Mouse (Mus musculus): ENCODE results near the gene Klhl12. TPM values are rescaled to one million over a fixed set of nuclear protein-coding genes. Genes with fewer than 3 reads are reported as not detected.
"Not testable (repeated sequence)": the region's sequence is repeated elsewhere in the genome, so short reads cannot be mapped to it uniquely, and the experiment has no call there.

The Klhl12 gene
- polyA plus RNA-seq, 1 experiment from 2014 or later, result 39.1 TPM

DNA sequence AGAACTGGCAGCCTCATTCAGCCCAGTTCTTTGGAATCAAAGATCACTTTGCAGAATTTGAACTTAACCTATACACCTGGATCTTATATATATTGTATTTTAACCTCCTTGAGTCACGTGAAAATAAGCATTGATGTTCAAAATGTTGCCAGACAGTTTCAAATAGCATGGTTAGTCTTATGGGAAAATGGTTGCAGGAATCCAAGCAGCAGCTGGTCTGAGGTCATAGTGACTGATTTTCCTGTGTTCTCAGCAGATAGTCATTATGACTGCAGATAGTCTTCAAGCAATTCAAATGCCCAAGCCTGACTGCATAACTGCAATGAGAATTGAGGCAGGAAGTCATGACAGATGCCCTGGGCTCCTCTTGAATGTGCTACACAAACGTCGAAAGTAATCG lies 56.9 kb downstream of the Klhl12 start:
- WGBS, result 73% methylated on average over 4 of the region's 4 CpGs
- no peak for DNase-seq (ENCODE audit: low spot score)
- H3K27me3 ChIP-seq (replicated peaks; ENCODE audit: low read depth, poor library complexity, severe bottlenecking), result peaks cover 48% of the 10 kb centered on the region

DNA sequence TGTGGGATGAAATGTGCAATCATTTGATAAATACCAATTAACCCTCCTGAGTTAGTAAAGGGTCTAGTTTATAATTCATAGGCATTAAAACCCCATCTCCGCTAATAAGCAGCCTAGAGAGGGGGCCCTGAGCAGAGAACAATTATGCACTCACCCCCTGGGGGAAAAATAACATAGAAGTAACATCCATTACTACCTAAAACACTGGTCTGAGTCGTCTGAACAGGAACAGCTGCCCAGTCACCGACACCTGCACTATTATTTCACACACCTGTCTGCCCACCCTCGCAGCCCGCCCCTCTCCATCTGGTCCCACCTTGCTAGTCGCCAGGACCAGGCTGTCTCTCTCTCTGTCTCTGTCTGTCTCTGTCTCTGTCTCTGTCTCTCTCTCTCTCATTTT lies 57.3 kb downstream of the Klhl12 start:
- no peak for DNase-seq (ENCODE audit: low spot score)
- 60% methylated on average over 6 of the region's 6 CpGs for WGBS
- Histone ChIP-seq H3K4me3 (peak overlapping the region; percentile 55; the same call in 1 of the 2 replicates), H3K4me1 (peaks cover 34% of the 10 kb centered on the region), H3K36me3 (replicated peaks) (peaks cover 16% of the 10 kb centered on the region), H3K27ac (replicated peaks) (no peak overlapping the region), H3K9me3 (no peaks in the 10 kb centered on the region), H3K27me3 (replicated peaks; ENCODE audit: low read depth, poor library complexity, severe bottlenecking) (peaks cover 48% of the 10 kb centered on the region)

More for the DNA sequence above, 56.9 kb downstream of the Klhl12 start:
- H3K4me1 ChIP-seq, result peaks cover 33% of the 10 kb centered on the region
- H3K4me3 ChIP-seq, result no peak overlapping the region
- no peak overlapping the region for H3K27ac ChIP-seq (replicated peaks)
- H3K36me3 ChIP-seq (replicated peaks), result peaks cover 20% of the 10 kb centered on the region
- no peaks in the 10 kb centered on the region for H3K9me3 ChIP-seq

DNA sequence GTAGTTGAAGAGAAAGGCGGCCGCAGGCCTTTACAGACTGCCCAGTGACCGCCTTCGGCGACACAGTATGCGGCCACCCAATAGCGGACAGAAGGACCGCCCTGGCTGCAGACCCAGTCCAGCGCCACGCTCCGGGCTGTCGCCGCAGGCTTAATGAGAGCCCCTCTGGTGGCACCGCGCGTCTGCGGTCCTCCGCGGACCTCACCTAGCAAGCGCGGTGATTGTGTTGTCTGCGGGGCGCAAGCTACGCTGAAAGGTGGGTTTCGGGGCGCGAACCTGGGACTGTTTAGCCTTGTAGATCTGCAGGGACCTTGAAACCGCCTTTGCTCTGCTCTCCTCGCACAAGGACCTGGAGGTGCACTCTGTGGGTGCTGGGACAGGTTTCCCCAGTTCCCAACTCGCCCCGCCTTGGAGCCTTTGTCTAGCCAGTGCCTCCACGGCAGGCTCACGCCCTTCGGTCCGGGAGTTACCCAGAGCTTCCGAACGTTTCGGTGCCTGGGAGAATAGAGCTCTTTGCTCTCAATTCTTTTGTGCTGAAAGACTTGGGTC lies 58.1 kb downstream of the Klhl12 start:
- H3K27ac ChIP-seq (replicated peaks), result peak overlapping the region; percentile 54
- peaks cover 8% of the 10 kb centered on the region for H3K36me3 ChIP-seq (replicated peaks)
- peaks cover 48% of the 10 kb centered on the region for H3K27me3 ChIP-seq (replicated peaks; ENCODE audit: low read depth, poor library complexity, severe bottlenecking)
- peak overlapping the region; percentile 55 for H3K4me3 ChIP-seq
- WGBS, result 2% methylated on average over 38 of the region's 38 CpGs
- peak; percentile 61 for DNase-seq (ENCODE audit: low spot score)
- H3K4me1 ChIP-seq, result peaks cover 34% of the 10 kb centered on the region
- H3K9me3 ChIP-seq, result no peaks in the 10 kb centered on the region

GRCm38 (mm10) chr1:134513876-134514590 lies 58.7 kb downstream of the Klhl12 start:
- H3K9me3 ChIP-seq, result no peaks in the 10 kb centered on the region
- no peak for DNase-seq (ENCODE audit: low spot score)
- peaks cover 48% of the 10 kb centered on the region for H3K27me3 ChIP-seq (replicated peaks; ENCODE audit: low read depth, poor library complexity, severe bottlenecking)
- no peak overlapping the region for H3K27ac ChIP-seq (replicated peaks)
- H3K4me1 ChIP-seq, result peaks cover 38% of the 10 kb centered on the region
- H3K36me3 ChIP-seq (replicated peaks), result peaks cover 4% of the 10 kb centered on the region; the same call in 1 of the 2 replicates
- WGBS, result 42% methylated on average over 16 of the region's 16 CpGs
- peak overlapping the region; percentile 55 for H3K4me3 ChIP-seq

DNA sequence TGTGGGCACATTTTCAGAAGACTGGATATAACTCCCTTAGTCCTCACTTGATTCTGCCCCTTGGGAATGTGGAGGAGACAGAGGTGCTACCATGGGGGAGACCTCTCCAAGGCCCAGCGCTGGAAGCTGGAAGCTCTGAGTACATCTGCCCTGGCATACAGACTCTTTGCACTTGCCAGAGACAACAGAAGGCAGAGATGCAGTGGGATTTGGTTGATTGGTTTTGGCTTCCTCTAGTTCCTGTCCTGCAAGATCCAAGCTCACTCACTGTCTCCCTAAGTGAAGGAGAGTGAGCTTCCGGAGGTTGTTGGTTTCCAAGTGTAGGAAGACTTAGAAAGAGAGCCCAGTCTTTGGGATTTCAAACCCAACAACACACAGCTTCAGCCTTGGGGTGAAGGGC lies 60.6 kb downstream of the Klhl12 start:
- Histone ChIP-seq H3K36me3 (replicated peaks) (no peaks in the 10 kb centered on the region), H3K4me3 (no peak overlapping the region), H3K4me1 (peaks cover 38% of the 10 kb centered on the region), H3K27ac (replicated peaks) (peak overlapping the region; percentile 65), H3K27me3 (replicated peaks; ENCODE audit: low read depth, poor library complexity, severe bottlenecking) (peaks cover 48% of the 10 kb centered on the region), H3K9me3 (no peaks in the 10 kb centered on the region)
- 83% methylated on average over 2 of the region's 2 CpGs for WGBS
- no peak for DNase-seq (ENCODE audit: low spot score)

DNA sequence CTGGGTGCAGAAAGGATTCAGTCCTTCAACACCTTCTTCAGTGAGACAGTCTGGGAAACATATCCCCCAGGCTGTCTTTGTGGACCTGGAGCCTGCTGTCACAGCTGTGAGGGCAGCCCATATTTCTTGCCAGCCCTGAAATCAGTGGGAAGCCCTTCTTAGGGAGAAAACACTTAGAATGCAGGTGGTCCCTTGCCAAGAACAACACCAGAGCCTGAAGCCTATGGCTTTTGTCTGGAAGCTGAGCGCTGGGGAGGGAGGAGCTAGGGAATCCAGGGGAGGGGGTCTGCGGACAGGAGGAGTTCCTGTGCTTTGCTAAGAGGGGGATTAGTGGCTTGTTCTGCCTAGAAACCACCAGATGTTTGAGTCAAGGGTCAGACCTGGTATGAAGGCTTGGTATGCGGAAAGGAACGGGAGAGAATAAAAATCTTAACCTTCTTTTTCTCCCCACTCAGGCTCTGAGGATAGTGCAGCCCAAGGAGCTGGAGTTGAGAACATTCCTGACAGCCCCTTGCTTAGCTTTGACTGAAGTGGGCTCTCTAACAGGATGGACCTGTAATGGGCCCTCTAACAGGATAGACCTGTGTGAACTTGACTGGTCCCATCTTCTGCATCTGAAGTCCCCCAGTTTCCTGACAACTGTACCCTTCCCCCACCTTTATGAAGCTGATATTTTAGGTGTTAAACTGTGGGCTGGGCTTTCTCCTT lies 61.3 kb downstream of the Klhl12 start:
- WGBS, result 14% methylated on average over 4 of the region's 4 CpGs
- H3K4me3 ChIP-seq, result no peak overlapping the region
- H3K27ac ChIP-seq (replicated peaks), result peak overlapping the region; percentile 65

DNA sequence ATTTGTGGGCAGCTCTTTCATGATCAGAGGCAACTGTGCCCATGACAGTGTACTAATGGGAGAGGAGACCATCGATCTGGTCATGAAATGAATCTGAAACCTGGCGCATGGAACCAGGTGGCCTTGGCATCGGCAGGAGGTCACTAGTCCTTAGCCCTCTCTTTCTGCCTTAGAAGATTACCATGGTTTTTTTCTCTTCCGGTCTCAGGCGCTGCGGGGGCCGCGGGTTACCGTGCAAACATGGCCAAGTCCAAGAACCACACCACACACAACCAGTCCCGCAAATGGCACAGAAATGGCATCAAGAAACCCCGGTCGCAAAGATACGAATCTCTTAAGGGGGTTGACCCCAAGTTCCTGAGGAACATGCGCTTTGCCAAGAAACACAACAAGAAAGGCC lies 62.5 kb downstream of the Klhl12 start:
- not testable (repeated sequence) for H3K9me3 ChIP-seq; H3K27ac ChIP-seq (replicated peaks); H3K36me3 ChIP-seq (replicated peaks); DNase-seq (ENCODE audit: low spot score); H3K4me3 ChIP-seq
- peaks cover 34% of the 10 kb centered on the region for H3K27me3 ChIP-seq (replicated peaks; ENCODE audit: low read depth, poor library complexity, severe bottlenecking)
- peaks cover 31% of the 10 kb centered on the region for H3K4me1 ChIP-seq
- WGBS, result 93% methylated on average over 14 of the region's 14 CpGs

More for the DNA sequence above, 61.3 kb downstream of the Klhl12 start:
- Histone ChIP-seq H3K9me3 (no peaks in the 10 kb centered on the region), H3K27me3 (replicated peaks; ENCODE audit: low read depth, poor library complexity, severe bottlenecking) (peaks cover 46% of the 10 kb centered on the region), H3K36me3 (replicated peaks) (no peaks in the 10 kb centered on the region), H3K4me1 (peaks cover 38% of the 10 kb centered on the region)
- DNase-seq (ENCODE audit: low spot score), result peak; percentile 76

- no peak overlapping the region for H3K27ac ChIP-seq (replicated peaks)
- WGBS, result 13% methylated on average over 7 of the region's 7 CpGs
- H3K27me3 ChIP-seq (replicated peaks; ENCODE audit: low read depth, poor library complexity, severe bottlenecking), result peaks cover 26% of the 10 kb centered on the region
- no peaks in the 10 kb centered on the region for H3K36me3 ChIP-seq (replicated peaks)
- H3K4me3 ChIP-seq, result no peak overlapping the region
- DNase-seq (ENCODE audit: low spot score), result peak; percentile 66
- no peaks in the 10 kb centered on the region for H3K9me3 ChIP-seq
- peaks cover 23% of the 10 kb centered on the region for H3K4me1 ChIP-seq
Observed at GRCm38 (mm10) chr1:134518677-134519076, 63.3 kb downstream of the Klhl12 start.

DNA sequence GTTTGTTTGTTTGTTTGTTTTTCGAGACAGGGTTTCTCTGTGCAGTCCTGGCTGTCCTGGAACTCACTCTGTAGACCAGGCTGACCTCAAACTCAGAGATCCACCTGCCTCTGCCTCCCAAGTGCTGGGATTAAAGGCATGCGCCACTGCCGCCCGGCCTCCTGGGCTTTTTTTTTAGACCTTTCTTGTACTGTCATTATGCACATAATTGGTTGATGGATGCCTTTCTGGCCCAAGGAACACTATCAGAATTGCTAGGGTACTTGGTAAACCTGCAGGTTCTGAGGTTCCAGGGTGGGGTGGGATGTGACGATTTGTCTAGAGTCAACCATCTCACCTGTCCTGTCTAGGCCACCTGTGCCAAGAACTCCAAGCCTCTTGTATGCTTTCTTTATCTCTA lies 63.9 kb downstream of the Klhl12 start:
- DNase-seq (ENCODE audit: low spot score); H3K9me3 ChIP-seq: not testable (repeated sequence)
- 95% methylated on average over 5 of the region's 5 CpGs for WGBS

GRCm38 (mm10) chr1:134520001-134520721 lies 64.8 kb downstream of the Klhl12 start:
- no peak overlapping the region for H3K4me3 ChIP-seq
- peaks cover 11% of the 10 kb centered on the region for H3K27me3 ChIP-seq (replicated peaks; ENCODE audit: low read depth, poor library complexity, severe bottlenecking)
- H3K36me3 ChIP-seq (replicated peaks), result no peaks in the 10 kb centered on the region
- no peaks in the 10 kb centered on the region for H3K9me3 ChIP-seq
- H3K4me1 ChIP-seq, result peaks cover 21% of the 10 kb centered on the region
- WGBS, result 84% methylated on average over 8 of the region's 8 CpGs
- no peak for DNase-seq (ENCODE audit: low spot score)
- H3K27ac ChIP-seq (replicated peaks), result no peak overlapping the region

More for the DNA sequence above, 63.9 kb downstream of the Klhl12 start:
- not testable (repeated sequence) for H3K4me3 ChIP-seq; H3K36me3 ChIP-seq (replicated peaks); H3K27ac ChIP-seq (replicated peaks)
- peaks cover 20% of the 10 kb centered on the region for H3K27me3 ChIP-seq (replicated peaks; ENCODE audit: low read depth, poor library complexity, severe bottlenecking)
- peaks cover 21% of the 10 kb centered on the region for H3K4me1 ChIP-seq

GRCm38 (mm10) chr1:134521163-134521562 lies 65.8 kb downstream of the Klhl12 start:
- H3K4me3 ChIP-seq, result no peak overlapping the region
- H3K9me3 ChIP-seq, result no peaks in the 10 kb centered on the region
- H3K36me3 ChIP-seq (replicated peaks), result no peaks in the 10 kb centered on the region
- peaks cover 15% of the 10 kb centered on the region for H3K4me1 ChIP-seq
- peaks cover under 1% of the 10 kb centered on the region; the same call in 1 of the 2 replicates for H3K27me3 ChIP-seq (replicated peaks; ENCODE audit: low read depth, poor library complexity, severe bottlenecking)
- no peak overlapping the region for H3K27ac ChIP-seq (replicated peaks)
- WGBS, result 87% methylated on average over 7 of the region's 7 CpGs
- DNase-seq (ENCODE audit: low spot score), result no peak

DNA sequence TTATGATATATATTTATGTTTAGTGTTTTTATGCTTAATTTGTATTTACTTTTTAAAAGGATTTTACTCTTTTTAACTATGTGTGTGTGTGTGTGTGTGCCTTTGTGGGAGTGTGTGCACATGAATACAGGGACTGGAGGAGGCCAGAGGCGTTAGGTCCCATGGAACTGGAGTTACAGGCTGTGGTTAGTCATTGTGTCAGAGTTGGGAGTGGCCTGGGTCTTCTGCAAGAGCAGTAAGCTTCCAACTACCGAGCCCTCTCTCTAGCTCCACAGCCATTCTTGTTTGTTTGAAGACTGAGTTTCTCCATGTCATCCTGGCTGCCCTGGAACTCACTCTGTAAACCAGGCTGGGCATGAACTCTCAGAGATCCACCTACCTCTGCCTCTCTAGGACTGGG lies 67.0 kb downstream of the Klhl12 start:
- no peak overlapping the region for H3K4me3 ChIP-seq
- no peaks in the 10 kb centered on the region for H3K36me3 ChIP-seq (replicated peaks)
- no peaks in the 10 kb centered on the region for H3K27me3 ChIP-seq (replicated peaks; ENCODE audit: low read depth, poor library complexity, severe bottlenecking)
- no peaks in the 10 kb centered on the region for H3K9me3 ChIP-seq
- H3K4me1 ChIP-seq, result peaks cover 4% of the 10 kb centered on the region; the same call in 1 of the 2 replicates
- no peak for DNase-seq (ENCODE audit: low spot score)
- no peak overlapping the region for H3K27ac ChIP-seq (replicated peaks)
- 60% methylated on average over 2 of the region's 2 CpGs for WGBS

Measured in embryonic facial prominence, embryonic 10.5 days (tissue).